Mouse (Mus musculus) liver, postnatal 0 days (tissue): ENCODE measurements around the gene Brsk2.

Experiments used
- CTCF ChIP-seq: sonication (generic); IDR thresholded peaks from 2 replicates; pipeline ENCODE4 v1.5.1; 2016; ENCODE audit warnings: antibody characterized with exemption, low read depth
- EP300 ChIP-seq: IDR thresholded peaks from 2 replicates; pipeline ENCODE4 v1.6.1; 2016; ENCODE audit warnings: antibody characterized with exemption, low read depth, mild to moderate bottlenecking

DNA sequence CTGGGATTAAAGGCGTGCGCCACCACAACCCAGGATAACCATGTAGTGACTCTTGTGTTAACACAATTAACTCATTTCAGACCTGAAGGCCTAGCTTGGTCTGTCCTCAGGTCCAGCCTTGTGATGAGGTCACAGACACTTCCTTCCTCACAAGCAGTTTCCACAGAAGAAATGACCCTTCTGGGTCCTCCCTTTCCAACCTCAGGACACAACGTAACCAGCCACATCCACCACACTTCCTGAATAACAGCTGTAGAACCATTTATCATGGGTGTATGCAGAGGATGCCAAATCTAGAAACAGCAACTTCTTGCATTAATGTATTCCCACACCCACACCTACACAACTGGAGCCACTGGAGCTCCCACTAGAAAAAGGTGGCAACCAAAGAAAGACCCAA lies 91.2 kb downstream of the Brsk2 start:
- TF ChIP-seq CTCF (no peak), EP300 (peak; percentile 52)
